Mouse (Mus musculus) macrophage (primary cell): Measurements from ENCODE around the gene Gramd1a. TPM values are rescaled to one million over a fixed set of nuclear protein-coding genes. Genes with fewer than 3 reads are reported as not detected.

Experiments
- H3K27ac ChIP-seq: fragments of 350-480 bp; formaldehyde crosslinking; 2 replicates; pipeline ENCODE4 v1.9.0; 2021
- H3K36me3 ChIP-seq: fragments of 350-480 bp; formaldehyde crosslinking; 2 replicates; pipeline ENCODE4 v1.9.0; 2021; ENCODE audit errors: inconsistent target
- H3K4me3 ChIP-seq: fragments of 350-480 bp; formaldehyde crosslinking; 2 replicates; pipeline ENCODE4 v1.9.0; 2021; ENCODE audit errors: inconsistent target
- H3K79me2 ChIP-seq: fragments of 350-480 bp; formaldehyde crosslinking; 2 replicates; pipeline ENCODE4 v1.9.0; 2021; ENCODE audit errors: inconsistent target
- WGBS: methylation state at CpG from one replicate; pipeline ENCODE4 v1.1.7; 2026; ENCODE audit warnings: inconsistent platforms; ENCODE audit not compliant: missing documents; 5-methylcytosine and 5-hydroxymethylcytosine counted together
- polyA plus RNA-seq: library from polyadenylated mRNA; stranded (reverse); fragments of 250-400 nt; gene quantifications from 3 replicates; pipeline ENCODE4 v1.2.4, GENCODE M21; 2018; ENCODE audit warnings: inconsistent platforms
- total RNA-seq, 78 experiments: library from RNA; depleted of rRNA; stranded (reverse); fragments of 250-400 nt; gene quantifications; 1 replicate in 9 of 78; 2 replicates in 24 of 78; 3 replicates in 43 of 78; 4 replicates in 2 of 78; pipeline ENCODE4 v1.2.4; 2018; ENCODE audit warnings: inconsistent platforms in 56 of 78

Gene Gramd1a
- 1,000 to 10,000 TPM in 5 of 26 experiments, 100 to 1,000 TPM in 21; 184 to 1,471 (median 493) TPM for total RNA-seq (2018; cell fraction: chromatin; rRNA removed)
- 100 to 1,000 TPM in 2 of 26 experiments, 10 to 100 TPM in 24; 31.0 to 140 (median 69.6) TPM for total RNA-seq (2018; cell fraction: cytosol; rRNA removed)
- total RNA-seq (2018; cell fraction: nucleus; rRNA removed) = 1,000 to 10,000 TPM in 2 of 26 experiments, 100 to 1,000 TPM in 24; 160 to 1,941 (median 340) TPM
- polyA plus RNA-seq = 30.4 to 56.1 TPM (median 32.6 TPM) in 3 replicates

DNA sequence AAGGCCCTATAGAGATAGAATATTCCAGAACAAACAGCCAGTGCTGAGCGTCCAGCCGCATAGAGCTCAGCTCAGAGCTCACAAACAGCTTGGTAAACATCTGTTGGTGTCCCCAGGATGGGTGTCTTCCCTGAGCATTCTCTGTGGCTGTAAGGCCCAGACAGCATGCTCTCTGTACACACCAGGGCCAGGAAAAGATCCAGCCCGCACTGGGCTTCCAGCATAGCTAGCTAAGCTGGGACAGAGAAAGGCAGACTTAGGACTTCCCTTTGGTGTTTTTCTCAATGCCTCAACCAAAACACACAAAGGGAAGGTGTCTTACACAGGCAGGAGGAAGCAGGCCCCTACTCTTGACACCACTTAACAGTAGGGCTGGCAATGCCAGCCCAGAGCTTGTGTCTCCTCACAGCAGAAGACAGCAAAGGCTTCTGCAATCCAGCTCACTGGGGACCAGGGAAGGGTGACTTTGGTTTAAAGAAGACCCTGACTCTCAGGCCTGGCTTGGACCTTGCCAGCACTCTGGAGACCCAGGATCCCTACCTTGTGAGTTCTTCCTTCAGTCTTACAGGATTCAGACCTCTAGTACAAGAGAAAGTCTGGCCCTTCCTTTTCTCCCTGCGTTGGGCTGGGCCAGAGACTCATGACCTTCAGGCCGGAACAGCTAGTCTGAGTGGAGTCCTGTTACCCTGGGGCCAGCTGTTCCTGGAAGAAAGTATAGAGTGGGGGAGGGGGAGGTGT lies at the start of gene Gramd1a:
TSS of gene Gramd1a (minus strand) at position 601 of the 738 bp plus-strand sequence.
- H3K4me3 ChIP-seq = no peak within 1 kb of the TSS

DNA sequence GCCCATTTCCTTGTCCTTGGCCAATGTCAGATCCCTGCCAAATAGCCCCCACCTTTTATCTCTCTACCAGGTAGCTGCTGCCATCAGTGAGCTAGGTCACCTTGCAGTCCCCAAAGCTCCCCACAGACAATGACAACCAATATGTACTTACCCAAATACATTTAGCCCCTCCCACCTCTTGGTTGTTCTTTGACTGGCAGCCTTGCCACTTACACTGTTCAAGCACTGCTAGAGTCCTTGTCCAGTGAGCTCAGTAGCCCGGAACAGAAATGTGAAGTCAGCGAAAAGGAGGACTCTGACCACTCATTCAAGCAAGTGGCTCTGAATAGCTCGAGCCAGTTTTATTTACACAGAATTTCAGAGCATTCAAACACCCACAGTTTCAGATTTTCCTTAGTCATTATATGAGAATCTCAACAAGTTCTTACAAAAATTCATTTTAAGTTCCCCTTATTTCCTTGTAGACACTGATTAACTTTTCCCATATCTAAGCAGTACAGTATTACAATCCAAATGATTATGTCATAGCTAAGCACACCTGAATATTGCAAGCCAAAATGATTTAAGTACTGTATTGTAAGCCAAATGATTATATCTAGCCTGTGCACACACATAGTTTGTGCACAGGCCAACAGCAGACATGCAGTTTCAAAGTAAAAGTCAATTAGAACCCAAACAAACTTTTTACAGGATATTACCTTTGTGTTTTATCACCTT lies 40.1 kb upstream of the Gramd1a start:
- Histone ChIP-seq H3K4me3 (no peak overlapping the region), H3K27ac (peak overlapping the region; percentile 44), H3K36me3 (no peaks in the 10 kb centered on the region), H3K79me2 (no peaks in the 10 kb centered on the region)
- 79% methylated on average over 3 of the region's 3 CpGs for WGBS

More for the DNA sequence above, at the start of gene Gramd1a:
- Histone ChIP-seq H3K79me2 (peaks cover 3% of the 10 kb centered on the region), H3K36me3 (no peaks in the 10 kb centered on the region), H3K27ac (peak within 1 kb of the TSS; percentile 64)
- 62% methylated on average over 5 of the region's 5 CpGs for WGBS

DNA sequence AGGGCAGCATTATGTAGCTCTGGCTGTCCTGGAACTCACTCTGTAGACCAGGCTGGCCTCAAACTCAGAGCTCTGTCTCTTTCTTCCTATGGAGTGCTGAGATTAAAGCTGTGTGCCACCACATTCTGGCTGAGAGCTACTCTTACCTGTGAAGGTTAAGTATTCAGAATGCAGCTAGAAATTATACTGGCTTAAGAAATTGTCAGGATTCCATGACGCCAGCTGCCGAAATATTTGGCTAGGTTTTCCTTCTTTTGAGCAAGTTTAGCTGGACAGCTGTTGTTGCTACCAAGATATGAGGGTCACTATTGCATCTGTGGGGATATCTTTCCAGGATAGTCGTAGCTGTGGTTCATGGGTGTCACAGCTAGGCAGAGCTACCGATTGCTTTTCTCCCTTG lies 29.0 kb upstream of the Gramd1a start:
- WGBS = 82% methylated on average over 4 of the region's 4 CpGs

DNA sequence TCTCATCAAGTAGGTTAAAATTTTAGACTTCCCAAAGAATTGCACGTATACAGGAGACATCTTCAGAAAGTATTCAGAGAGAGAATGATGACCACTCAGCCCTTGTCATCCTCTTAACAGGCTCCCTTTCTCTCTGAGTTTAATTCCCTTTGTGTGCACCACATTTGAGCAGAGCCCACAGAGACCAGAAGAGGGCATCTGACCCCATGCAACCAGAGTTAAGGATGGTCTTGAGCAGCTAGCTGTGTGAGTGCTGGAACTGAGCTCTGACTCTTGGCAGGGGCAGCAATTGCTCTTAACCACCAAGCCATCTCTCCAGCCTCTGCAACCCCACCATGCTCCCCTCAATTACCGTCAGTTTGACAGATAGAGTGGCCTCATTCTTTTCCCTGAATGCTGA lies 27.2 kb upstream of the Gramd1a start:
- 53% methylated on average over 2 of the region's 2 CpGs for WGBS

More for the DNA sequence above, 29.0 kb upstream of the Gramd1a start:
- Histone ChIP-seq H3K79me2 (no peaks in the 10 kb centered on the region), H3K27ac (no peak overlapping the region), H3K36me3 (no peaks in the 10 kb centered on the region), H3K4me3 (no peak overlapping the region)

DNA sequence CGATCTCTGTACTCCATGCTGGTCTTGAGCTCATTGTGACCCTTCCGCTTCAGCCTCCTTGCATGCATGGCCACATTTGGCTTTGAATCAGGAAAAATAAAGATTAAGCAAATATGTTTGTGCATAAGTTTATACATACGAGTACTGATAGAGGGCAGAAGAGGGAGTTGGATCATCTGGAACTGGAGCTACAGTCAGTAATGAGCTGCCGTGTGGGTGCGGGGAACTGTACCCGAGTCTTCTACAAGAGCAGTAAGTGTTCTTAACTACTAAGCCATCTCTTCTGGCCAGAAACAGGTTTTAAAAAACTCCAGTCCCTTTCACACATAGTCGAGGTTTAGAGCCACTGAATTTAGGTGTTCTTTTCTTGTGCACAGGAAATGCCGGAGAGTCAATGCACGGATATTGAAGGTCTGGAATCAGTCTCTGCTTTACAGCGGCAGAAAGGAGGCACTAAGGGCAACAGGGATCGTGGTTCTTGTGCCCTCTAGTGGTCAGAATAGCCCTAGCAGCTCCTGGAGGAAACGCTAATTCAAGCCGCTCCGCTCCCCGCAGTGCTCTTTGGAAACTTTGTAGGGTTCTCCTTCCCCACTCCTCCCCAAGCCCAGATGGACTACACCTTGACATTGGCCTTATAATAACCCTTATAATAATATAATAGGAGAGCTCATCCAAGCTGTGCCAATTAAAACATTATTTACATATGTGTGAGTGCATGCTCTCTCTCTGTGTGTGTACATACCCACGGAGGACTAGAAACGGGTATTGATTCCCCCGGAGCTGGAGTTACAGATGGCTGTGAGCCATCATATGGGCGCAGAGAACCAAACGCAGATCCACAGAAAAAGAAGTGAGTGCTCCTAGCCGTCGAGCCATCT lies 21.4 kb upstream of the Gramd1a start:
- Histone ChIP-seq H3K79me2 (no peaks in the 10 kb centered on the region), H3K36me3 (no peaks in the 10 kb centered on the region), H3K4me3 (no peak overlapping the region), H3K27ac (no peak overlapping the region)
- WGBS = 22% methylated on average over 22 of the region's 22 CpGs

More for the DNA sequence above, 27.2 kb upstream of the Gramd1a start:
- Histone ChIP-seq H3K27ac (no peak overlapping the region), H3K79me2 (no peaks in the 10 kb centered on the region), H3K36me3 (no peaks in the 10 kb centered on the region), H3K4me3 (no peak overlapping the region)

DNA sequence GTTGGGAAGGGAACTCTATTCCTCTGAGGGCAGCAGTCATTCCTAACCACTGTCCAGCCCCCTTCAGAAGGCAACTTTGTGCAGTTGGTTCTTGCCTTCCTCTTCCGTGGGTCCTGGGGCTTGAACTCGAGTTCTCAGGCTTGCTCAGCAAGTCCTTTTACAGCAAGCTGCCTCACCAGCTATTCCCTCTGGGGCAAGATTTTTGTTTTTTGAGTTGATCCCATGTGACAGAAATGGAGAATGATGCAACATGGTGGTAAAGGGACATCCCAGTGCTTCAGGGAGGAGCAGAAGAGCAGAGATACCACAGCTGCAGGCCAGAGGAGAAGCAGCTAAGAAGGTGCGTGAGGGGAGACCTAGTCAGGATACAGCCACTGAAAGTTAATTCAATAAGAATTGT lies 19.4 kb upstream of the Gramd1a start:
- no peaks in the 10 kb centered on the region for H3K36me3 ChIP-seq
- no peak overlapping the region for H3K27ac ChIP-seq
- H3K4me3 ChIP-seq = no peak overlapping the region
- WGBS = 88% methylated on average over 3 of the region's 3 CpGs
- H3K79me2 ChIP-seq = no peaks in the 10 kb centered on the region

DNA sequence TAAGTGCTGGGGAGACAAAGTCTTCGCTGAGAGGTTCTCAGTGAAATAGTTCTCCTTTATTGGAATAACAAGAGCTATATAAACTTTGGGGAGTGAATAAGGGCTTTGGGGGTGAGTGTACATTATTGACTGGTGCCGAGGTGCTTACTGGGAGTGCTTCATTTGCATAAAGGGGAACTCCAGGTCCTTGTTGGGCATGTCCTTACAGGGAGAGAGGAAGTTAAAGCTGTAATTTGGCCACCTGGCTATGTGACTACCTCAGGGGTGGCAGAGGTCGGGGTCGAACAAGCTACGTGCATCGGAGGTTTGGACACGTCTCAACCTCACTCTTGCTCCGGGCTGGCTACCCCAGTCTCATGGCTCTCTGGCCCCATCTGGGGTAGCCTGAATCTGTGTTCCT lies 18.8 kb upstream of the Gramd1a start:
- no peak overlapping the region for H3K27ac ChIP-seq
- WGBS = 34% methylated on average over 8 of the region's 8 CpGs
- H3K79me2 ChIP-seq = no peaks in the 10 kb centered on the region
- H3K36me3 ChIP-seq = no peaks in the 10 kb centered on the region
- no peak overlapping the region for H3K4me3 ChIP-seq

DNA sequence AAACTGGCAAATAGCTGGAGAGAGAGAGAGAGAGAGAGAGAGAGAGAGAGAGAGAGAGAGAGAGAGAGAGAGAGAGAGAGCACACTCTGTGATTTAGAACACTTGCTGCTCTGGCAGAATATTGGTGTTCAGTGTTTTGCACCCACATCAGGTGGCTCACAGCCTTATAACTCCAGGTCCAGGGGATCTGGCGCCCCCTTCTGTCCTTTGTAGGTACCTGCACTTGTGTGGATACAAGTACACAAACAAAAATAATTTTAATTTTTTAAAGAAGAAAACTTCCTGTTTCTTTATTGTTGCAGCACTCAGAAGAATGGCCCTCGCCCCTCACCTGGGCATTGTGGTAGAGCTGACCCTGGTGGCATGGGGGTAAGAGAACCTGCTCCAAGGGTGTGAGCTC lies 16.5 kb upstream of the Gramd1a start:
- WGBS = 11% methylated on average over 2 of the region's 2 CpGs
- Histone ChIP-seq H3K79me2 (no peaks in the 10 kb centered on the region), H3K36me3 (no peaks in the 10 kb centered on the region), H3K4me3 (no peak overlapping the region), H3K27ac (no peak overlapping the region)

DNA sequence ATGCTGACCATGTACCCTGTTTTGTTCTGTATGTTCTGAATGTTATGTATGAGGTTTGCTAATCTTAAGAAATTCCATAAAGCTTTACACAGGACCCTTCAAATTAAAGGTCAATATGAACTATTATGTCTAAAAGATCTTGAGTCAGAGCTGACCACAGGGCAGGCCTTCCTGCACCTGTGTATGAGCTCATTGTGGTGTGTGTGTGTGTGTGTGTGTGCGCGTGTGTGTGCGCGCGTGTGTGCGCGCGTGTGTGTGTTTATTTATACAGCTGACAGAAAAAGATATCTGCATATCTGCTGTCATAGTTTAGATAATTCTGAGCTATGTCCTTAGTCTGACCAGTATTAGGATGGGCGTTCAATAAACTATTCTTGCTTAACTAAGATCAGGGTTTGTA lies 14.8 kb upstream of the Gramd1a start:
- Histone ChIP-seq H3K79me2 (no peaks in the 10 kb centered on the region), H3K36me3 (no peaks in the 10 kb centered on the region), H3K27ac (no peak overlapping the region), H3K4me3 (no peak overlapping the region)
- WGBS = 91% methylated on average over 9 of the region's 9 CpGs

DNA sequence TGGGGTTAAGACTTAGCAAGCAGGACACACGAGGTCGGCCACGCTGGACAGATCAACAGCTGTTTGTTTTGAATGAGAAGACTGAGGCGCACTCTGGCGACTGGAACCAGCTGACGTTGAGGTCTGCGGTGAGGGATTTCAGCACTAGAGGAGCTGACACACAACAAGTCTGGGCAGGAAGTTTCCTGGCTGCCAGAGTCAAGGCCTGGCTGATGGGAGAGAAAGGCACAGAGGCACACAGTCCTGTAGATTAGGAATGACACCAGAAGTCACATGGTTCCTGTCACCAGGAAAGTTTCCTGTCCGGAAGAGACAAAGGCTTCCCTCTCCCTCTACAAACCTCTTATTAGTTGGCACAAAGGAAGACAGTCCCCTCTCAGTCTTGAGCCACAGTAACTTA lies 12.7 kb upstream of the Gramd1a start:
- Histone ChIP-seq H3K4me3 (no peak overlapping the region), H3K79me2 (no peaks in the 10 kb centered on the region), H3K36me3 (no peaks in the 10 kb centered on the region), H3K27ac (peak overlapping the region; percentile 41)
- 2% methylated on average over 8 of the region's 8 CpGs for WGBS

DNA sequence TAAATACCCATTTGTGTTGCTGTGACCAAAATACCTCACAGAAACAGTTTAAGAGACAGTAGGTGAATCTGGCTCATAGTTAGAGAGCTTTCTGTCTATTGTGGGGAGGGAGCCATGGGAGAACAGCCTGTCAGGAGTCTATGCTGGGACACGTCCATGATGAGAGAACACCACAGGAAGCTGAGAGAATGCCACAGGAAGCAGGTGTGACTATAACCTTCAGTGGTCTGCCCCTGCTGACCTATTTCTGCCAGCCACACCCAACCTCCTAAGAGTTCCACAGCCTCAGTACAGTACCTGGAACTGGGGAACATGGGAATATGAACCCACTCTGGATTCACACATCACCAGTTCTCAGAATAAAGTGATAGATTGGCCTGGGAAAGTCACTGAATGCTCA lies 9.1 kb upstream of the Gramd1a start:
- no peak overlapping the region for H3K27ac ChIP-seq
- no peaks in the 10 kb centered on the region for H3K79me2 ChIP-seq
- H3K4me3 ChIP-seq = no peak overlapping the region
- WGBS = 45% methylated on average over 1 of the region's 1 CpGs
- H3K36me3 ChIP-seq = no peaks in the 10 kb centered on the region

DNA sequence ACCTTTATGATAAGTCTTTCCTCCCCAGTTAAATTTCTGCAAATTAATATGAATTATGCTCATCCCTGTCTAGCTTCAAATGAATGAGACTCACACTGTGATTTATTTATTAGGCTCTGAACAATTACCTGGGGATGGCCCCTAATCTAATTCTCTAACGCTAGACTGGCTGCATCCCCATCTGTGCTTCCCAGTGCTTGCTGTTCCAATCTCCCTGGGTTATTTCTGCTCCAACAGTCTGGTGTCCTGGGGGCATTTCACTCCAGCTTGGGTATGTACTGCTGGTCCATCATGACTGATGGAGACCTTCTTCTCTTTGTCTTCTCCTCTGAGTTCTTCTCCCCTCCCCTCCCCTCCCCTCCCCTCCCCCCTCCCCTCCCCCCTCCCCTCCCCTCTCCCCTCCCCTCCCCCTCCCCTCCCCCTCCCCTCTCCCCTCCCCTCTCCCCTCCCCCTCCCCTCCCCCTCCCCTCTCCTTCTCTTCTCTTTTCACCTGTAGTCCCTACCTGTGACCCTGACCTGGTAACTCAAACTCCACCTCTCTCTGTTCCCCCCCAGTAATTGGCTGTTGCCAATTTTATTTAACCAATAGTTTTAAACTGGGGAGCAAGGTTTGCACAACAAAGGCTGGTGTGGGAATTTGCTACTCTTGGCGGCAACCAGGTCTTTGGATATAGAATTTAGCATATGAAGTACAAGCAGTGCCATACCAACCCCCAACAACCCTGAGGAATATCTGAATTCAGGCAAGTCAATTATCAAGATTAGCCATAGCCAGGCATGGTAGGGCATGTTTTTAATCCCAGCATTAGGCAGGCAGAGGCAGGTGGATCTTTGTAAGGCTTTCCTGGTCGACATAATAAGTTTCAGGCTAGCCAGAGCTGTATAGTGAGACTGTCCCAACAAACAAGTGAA lies 8.2 kb upstream of the Gramd1a start:
- H3K79me2 ChIP-seq = no peaks in the 10 kb centered on the region
- WGBS = 85% methylated on average over 3 of the region's 3 CpGs
- H3K4me3 ChIP-seq = no peak overlapping the region
- no peak overlapping the region for H3K27ac ChIP-seq
- no peaks in the 10 kb centered on the region for H3K36me3 ChIP-seq

DNA sequence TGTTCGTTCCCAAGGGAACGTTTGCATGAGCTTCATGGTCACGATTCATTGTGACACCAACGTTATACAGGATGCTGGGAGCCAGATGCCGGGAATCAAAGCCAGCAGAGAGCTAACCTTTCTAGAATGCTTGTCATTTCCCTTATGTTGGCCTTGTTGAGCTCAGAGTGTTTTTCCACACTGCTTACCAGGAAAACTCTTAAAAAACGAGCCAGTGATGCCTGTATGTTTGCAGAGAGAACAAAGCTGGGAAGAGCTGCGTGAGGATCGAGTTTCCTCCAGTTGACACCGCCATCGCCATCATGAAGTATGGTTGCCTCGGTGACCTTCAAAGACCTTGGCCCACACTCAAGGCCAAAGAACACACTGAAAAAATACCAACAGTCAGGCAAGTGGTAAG lies 6.6 kb upstream of the Gramd1a start:
- WGBS = 75% methylated on average over 11 of the region's 11 CpGs
- Histone ChIP-seq H3K36me3 (no peaks in the 10 kb centered on the region), H3K27ac (no peak overlapping the region), H3K79me2 (no peaks in the 10 kb centered on the region), H3K4me3 (no peak overlapping the region)
